Mouse (Mus musculus) adipocyte (in vitro differentiated cells): ENCODE results near the gene Opalin.

ENCODE experiments used
- DNase-seq: peaks from one replicate; pipeline ENCODE4 v3.0.0-alpha.2; 2016; ENCODE audit warnings: low spot score

Gene Opalin

DNA sequence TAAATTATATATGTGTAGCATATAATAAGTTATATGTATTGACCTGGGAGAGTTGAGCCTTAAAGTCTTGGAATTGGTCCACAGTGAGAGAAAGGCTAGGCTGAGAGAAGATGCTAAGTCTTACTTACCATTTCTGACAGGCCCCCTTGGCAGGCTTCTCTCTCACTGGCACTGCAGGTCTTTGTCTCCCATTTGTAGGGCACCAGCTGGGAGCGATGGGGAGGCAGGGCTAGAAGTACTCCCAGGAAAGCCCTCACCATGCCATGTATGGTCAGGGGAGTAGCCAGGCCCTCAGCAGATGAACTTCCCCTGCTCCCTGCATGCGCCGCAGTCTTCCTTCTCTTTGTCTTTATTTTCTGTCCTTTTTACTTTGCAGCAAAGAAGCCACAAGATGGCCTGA is at the start of gene Opalin:
Opalin (minus strand) TSS at position 208 of the 400 bp plus-strand sequence.
- DNase-seq: no peak

DNA sequence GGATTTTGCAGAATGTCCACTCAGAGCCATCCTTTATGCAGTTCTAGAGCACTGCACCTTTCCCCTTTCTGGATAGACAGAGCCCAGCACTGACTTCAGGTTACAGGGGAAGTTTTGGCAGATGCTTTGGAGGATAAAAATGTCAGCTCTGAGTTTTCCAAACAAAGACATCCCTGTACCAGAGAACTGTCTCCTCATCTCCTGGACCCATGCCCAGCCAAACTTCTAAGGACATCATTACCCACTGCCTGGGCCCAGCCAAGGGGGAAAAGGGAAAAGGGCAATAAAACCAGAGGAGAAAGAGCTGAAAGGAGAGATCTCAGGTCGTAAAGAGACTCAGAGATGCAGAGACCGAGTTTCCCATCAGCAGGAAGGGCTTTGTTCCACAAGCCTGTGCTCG is 46.1 kb upstream of the Opalin start:
- no peak for DNase-seq

DNA sequence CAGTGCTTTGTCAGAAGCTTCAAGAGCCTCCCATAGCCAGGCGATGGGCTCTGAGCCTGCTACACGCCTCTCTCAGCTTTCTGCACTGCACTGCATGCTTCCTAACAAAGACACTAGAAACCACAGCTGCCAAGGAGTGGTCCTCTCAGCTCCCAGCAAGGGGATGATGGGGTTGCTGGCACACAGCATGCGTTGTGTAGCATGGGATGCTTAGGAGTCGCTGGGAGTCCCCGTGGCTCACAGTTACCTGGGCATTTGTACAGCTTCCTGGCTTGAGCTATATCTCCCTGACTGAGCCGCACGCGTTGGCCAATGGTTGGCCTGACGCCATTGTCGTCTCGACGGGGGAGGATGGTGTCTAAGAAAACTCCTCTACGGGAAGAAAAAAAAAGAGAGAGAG is 43.0 kb upstream of the Opalin start:
- DNase-seq: no peak

DNA sequence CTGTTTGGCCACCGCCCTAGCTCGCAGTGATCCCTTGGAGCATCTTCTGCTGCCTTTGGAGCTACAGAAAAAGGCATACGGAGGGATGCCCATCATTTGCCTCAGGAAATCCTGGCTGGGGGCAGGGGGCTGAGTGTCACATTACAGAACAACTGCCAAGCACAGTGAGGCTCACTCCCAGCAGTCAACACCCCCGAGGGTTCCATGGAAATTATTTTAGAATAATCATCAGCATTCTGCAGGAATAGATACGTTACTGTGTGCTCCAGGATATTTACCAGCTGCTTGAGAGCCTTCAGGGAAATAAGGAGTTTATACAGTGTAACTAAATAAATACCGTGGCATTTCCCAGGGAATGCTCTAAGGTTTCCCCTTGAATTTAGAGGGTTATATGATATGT is 41.4 kb upstream of the Opalin start:
- no peak for DNase-seq

DNA sequence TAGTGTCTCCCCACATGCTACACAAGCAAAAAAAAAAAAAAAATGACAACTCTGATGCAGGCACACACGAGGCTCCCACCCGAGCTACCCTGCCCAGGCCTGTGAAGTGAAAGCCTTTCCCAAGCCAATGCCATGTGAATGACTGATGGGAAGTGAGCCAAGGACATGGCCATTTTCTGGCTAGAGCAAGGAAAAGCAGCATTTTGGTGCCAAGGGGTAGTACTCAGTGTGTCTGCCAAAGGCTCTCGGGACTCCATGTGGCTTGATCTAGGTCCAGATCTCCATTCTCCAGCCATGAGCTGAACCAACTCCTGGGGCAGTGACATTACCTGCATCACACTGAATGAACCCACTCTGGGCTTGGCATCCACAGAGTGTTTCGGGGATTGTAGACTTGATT is 40.4 kb upstream of the Opalin start:
- peak; percentile 72 for DNase-seq

DNA sequence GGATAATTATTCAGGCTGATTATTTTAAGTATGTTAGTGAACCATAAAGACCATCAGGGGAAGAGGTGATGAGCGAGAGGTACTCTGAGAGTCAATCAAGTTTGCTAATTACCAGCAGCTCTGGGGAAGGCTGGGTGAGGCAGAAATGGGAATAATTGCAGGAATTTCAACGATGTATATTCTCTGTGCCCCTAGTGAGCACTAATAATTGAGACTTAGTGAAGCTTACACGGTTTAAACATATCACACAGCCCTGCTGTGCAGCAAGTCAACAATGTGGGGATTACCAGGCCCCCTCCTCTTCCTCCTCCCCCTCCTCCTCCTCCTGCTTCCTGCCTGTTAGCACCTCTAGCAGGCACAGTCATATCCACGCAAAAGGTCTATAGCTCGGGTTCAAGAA is 37.7 kb upstream of the Opalin start:
- no peak for DNase-seq

DNA sequence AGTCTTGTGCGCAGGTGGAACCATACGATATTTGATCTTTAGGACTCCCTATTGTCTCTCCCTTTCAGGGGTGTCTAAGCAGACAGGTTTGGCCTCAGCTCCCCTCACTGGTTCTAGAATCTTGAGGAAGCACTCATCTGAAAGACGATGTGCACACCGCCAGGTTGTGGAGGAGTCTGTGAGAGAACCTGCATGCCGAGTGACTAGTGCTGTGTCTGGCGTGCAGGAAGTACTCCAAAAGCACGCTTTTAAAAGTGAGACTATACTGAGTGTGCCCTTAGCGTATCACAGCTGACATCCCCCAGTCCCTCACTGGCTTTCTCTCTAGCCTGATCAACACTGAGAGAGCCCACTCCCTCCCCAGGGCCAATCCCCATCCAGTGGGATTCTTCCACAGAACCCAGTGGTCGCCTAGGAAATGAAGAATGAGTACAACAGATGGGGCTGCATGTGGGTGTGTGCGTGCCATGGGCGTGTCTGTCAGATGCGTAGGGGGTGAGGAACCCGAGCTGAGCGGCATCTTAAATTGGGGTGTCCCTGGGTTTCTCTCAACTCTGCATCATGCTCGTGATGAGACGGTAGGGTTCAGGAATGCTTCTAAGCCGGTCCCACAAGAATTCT is 37.1 kb upstream of the Opalin start:
- DNase-seq: no peak

DNA sequence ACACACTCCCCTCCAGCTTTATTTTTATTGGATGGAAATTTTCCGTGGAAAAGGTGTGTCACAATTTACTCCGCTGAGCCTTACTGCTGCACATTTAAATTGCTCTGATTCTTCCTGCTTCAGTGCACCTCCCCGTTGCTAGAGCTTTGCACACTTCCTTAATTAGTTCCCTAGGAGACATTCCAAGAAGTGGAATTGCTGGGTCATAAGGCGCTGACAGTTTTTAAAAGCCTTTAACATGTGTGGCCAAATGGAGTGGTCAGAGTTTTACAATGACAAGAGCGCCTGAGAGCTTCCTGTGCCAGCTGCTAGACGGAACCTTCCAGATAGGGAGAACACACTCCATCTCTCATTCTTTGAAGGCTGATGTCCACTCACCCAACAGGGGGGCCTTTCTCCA is 35.7 kb upstream of the Opalin start:
- DNase-seq: no peak

DNA sequence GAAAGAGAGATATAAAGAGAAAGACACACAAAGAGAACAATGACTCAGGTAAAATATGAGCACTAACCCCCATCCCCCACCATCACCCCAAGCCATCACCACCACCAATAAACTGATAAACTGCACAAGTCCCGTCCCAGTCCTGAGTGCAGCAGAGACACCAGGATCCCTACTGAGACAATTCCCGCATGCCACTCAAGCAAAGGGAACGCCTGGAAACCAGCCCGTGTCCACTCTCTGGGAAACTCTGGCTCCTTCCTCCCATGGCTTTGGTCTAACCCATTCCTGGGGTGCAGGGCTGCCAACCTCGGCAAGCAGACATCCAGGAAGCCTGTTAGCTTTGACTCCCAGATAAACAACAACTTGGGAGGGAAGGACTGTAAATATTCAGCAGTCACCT is 33.1 kb upstream of the Opalin start:
- no peak for DNase-seq

DNA sequence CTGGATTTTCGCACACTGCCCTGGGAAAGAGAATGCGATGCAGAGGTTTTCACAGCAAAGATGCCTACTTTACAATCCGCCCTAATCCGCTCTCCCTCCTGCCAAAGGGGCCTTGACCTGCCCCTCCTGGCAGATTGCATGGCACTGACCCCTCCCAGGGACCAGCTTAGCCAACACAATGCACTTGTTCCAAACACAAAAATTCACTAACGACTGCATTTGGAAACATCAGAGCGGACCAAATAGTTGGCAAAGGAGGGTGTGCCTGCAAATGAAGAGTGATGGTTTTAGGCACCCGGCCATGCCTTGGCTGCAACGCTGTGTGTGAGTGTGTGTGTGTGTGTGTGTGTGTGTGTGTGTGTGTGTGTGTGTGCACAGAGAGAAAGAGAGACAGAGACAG is 32.6 kb upstream of the Opalin start:
- DNase-seq: peak; percentile 59

DNA sequence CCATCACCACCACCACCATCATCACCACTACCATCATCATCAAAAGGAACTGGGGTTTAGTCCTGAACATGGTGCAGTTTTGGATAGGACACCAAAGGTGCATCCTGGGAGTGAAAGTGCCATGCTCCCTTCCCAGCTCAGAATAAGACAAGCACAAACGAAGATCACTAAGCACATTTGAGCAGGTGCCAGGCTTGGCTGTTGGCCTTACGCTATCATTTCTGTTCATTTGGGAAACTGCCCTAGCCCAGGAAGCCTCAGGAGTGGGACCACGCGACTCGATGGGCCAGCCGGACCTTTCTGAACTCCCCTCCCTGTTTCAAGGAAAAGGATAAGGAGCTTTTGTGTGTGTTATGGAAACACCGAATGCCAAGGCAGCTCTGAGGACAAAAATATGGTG is 31.8 kb upstream of the Opalin start:
- no peak for DNase-seq

DNA sequence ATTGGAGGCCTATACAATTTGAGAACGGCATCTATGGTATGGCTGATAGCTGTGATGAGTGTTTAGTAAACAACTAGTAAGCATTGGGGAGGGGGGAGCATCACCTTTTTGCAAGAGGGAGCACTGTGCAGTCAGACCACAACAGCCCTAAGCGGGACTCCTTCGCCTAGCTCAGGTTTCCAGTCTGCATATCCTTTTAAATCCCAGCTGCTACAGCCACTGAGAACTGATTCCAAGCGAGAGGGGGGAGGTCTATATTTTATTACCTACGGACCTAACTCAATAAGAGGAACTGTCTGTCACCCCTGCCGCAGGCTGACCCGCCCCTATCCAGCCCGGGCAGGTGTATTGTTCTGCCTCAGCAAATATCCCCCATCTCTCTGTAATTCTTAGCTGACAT is 30.6 kb upstream of the Opalin start:
- DNase-seq: no peak

DNA sequence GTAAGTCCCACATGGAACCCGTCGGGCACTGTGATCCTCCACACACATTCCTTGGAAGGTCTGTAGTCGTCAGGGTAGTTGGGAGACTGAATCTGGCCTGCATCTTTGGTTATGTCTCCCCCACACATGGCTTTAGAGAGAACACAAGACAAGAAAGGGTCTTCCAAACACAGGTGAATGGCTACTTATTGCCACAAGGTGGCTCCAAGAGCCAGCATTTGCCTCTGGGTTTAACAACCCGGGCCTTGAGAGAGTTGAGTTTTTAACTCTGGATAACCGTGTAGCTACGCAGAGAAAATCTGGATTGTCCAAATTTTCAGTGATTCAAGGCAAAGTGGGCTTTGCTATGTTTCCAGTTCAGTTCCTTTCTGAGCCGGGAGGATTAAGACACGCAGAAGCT is 28.0 kb upstream of the Opalin start:
- peak; percentile 70 for DNase-seq

DNA sequence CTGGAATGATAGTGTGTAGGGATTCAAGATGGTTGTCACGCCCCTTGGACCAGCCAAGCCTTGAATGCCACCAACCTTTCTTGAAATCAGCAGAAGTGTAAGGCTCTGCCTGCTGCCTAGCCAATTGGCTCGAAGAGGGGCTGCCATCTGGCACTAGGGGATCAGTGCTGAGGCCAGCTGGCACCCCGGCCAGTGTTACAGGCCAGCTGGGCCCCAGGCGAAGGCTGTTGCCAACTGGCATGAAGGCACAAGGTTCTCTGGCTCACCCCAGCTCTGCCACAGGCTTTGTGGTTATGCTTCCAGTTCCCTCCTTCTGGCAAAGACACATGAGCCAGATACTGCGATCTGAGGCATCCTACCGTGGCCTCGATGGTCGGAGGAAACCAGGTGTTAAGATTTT is 24.5 kb upstream of the Opalin start:
- peak; percentile 31 for DNase-seq

DNA sequence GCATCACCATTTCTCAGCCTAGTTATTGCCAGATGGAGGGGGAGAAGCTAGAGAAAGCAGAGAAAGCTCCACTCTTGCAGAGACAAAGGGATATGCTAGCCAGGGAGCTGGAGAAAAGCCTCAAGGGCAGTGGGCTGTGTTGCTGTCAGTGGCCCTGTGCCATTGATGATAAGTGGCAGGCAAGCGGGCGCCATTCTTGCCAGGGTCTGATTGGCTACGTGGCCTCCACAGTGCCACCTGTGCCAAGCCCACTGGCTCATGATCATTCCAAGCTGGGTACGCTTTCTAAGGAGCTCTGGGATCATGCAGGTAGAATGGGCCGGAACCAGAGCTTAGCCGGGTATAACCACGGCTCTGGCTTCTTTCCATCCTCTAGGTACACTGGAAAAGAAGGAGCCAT is 23.9 kb upstream of the Opalin start:
- no peak for DNase-seq

DNA sequence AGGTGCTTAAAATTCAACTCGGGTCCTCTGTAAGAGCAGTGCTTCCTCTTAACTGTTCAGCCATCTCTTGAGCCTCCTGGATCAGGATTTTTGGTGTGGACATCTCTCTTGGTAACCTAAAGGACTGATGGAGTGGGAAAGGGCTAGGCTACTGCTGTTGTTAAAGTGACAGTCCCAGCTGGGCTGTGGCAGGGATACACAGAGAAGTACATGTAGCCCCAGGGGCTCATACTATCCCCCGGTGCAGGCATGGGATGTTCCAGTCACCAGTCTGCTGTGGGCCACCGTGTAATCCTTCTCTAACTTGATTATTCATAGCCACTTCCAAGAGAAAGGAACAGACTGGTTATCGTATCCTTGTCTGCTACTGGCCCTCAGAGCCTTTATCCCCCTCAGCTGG is 20.1 kb upstream of the Opalin start:
- no peak for DNase-seq

DNA sequence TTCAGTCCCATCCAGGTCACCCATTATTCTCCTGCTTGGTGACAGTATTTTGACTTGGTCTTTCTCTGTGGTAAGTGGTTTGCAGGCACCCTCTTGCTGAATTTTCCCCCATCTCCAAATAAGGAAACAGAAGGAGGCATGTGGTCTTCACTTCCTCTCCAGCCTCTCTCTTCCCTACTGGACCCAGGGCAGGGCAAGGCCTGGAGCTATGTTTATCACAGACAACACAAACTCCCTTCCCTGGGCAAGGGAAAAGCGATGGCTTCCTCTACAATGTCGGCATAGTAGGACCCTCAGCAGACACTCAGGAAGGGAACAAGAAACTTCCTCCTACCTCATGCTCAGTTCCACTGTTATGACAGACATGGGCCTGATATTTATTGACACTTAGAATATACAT is 15.0 kb upstream of the Opalin start:
- no peak for DNase-seq

DNA sequence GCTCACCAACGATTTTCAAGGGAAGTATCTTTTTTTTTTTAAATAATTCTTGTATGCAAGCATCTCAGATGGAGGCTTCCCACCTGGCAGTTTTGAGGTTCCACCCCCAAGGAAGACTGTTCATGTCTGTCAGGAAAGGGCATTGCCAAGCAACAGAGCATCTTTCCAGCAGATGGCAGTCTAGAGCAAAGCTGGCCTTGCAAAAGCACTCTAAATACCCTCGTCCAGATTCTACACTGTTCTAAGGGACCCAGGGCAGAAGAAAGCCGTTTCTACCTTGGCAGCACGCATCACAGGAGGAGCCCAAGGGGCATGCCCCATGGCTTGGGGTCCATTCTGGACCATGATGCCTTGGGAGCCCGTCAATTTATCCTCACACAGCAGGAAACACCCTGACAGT is 12.9 kb upstream of the Opalin start:
- DNase-seq: peak; percentile 74

DNA sequence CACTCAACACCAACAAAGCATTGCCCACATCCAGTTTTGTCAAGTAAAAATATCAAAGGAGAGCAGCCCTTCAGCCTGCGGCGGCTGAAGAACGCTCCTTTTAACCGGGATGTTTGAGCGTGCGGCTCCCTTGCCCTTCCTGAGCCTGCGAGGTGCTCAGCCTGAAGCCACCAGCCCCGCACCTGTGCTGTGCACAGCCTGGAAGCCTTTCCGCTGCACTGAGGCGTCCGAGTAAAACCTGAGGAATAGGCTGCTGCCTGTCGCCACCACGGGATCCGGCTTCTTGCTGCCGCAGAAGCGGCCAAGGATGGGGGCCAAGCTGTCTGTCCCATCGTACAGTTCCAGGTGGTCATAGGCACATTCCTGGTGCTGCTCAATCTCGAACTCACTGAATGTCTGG is 11.6 kb upstream of the Opalin start:
- DNase-seq: no peak

DNA sequence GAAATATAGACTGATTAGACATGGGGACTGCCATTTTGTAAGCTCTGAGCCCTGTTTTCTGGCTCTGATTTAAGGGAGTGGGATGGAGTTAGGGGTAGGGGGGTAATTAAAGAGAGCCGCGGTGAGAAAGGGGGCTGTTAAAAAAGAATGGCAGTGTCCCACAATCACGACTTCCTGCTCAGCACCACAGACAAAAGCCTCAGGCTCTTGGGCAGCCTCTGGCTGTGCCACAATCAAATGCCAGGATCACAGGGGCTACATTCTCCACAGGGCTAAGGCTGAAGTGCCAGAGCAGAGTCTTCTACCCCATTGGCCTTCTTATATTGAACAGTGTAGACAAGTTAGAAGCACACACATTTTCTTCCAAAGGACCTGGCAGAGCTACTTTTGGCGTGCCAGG is 11.0 kb upstream of the Opalin start:
- DNase-seq: no peak

DNA sequence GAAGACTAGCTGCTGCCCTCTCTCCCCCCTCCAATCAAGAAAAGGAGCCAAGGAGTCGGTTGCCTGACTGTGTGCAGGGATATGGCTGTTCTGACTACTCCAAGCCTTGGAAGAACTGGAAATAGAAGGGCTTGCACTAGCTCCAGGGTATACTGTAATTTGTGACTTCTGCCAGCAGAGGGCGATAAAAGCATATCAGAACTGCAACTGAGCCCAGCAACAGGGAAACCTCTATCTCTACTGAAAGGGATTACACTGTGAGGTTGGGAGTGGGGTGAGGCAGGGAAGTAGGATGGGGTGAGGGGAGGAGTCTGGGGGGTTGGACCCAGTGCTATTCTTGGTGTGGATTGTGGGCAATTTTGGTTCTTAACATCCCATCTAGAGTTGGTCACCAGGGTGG is 9.8 kb upstream of the Opalin start:
- DNase-seq: peak; percentile 85

DNA sequence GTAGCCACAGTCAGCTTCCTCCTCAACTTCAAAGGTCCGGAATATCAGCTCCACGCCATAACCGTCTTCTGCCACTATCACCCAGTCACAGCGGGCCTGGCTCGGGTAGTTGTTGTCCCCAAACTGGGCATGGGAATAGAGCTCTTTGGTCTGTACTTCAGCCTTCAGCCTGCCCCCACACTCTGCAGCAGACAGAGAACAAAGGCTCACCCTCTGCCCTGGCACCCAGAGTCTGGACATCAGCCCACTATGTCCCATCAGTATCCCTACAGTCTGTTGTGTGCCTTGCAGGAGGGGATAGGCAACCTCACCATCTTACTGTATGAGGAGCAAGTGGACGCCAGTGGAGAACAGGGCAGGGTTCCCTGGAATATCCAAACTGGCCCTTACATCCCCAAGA is 9.4 kb upstream of the Opalin start:
- DNase-seq: no peak

DNA sequence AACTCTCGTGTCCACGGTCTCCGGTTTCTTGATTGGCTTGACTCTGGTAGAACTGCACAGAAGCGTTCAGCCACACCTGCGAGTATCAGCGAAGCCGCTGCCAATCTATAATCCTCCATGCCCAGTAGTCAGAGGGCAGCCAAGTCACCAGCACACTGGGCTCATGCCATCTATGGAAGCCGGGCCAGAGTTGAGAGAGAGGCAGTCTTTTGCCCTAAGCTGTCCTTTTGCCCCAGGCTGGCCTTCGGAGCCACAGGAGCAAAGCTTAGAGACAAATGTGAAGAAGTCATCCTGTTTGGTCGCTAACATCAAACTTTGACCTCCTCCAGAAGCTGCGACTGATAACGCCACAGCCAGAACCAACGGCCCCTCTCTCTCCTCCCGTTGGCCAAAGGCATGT is 6.7 kb upstream of the Opalin start:
- DNase-seq: no peak

DNA sequence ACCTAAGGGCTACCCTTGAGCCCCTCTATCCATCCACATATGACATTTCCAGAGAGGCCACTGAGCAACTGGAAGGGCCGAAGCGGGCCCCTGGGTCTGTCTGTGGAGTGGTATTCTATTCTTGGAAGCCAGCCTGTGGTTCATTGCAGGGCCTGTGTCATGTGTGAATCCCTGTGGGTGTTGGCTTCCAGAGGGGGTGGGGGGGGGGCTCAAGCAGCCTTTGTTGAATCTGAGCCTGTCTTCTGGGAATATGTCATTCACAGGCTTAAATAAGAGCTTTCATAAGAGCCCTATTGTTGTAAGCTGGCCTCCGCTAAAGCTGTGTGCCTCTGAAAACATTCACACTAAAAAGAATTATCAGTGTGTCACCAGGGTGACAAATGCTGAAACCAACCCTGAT is 4.7 kb upstream of the Opalin start:
- DNase-seq: no peak
